Mouse (Mus musculus): ENCODE measurements around the gene Nr2e1.

DNA sequence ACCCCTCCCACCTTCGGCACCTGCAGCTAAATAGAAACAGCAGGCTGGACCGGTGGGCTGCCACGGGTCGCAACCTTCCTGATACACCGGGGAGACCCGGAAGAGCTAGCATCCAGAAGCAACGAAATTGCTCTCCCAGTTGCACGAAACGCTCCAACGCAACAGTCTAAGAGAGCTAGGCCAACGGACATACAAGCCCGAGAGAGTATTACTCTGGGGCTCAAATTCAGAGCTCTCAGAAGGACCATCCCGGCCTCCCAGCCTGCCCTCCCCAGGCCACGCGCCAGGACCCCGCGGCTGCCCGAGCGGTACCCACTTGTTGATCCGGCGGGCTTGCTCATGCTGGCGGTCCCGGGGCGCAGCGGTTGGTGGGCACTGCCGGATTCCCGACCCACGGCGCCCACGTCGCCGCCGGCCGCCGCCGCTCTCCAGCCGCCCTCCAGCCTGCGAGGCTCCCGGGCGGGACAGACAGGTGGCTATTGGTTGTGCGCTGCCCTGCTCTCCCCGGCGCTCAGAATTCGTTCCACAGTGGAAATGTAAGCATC, 794 bp downstream of the Nr2e1 start:
- TF ChIP-seq CTCF (IDR thresholded peaks at IDR 0.05; ENCODE audit: borderline replicate concordance, control insufficient read depth, extremely low read depth, insufficient read depth, low read length, poor library complexity), result no peak
- no peak for TF ChIP-seq POLR2A (IDR thresholded peaks at IDR 0.05; ENCODE audit: control insufficient read depth, extremely low read depth, insufficient read depth, low read length, poor library complexity)

Measured in thymus, adult 2 months (tissue).